Comparison of ENCODE assay signal across 7 mouse cellular contexts in the genomic region with DNA sequence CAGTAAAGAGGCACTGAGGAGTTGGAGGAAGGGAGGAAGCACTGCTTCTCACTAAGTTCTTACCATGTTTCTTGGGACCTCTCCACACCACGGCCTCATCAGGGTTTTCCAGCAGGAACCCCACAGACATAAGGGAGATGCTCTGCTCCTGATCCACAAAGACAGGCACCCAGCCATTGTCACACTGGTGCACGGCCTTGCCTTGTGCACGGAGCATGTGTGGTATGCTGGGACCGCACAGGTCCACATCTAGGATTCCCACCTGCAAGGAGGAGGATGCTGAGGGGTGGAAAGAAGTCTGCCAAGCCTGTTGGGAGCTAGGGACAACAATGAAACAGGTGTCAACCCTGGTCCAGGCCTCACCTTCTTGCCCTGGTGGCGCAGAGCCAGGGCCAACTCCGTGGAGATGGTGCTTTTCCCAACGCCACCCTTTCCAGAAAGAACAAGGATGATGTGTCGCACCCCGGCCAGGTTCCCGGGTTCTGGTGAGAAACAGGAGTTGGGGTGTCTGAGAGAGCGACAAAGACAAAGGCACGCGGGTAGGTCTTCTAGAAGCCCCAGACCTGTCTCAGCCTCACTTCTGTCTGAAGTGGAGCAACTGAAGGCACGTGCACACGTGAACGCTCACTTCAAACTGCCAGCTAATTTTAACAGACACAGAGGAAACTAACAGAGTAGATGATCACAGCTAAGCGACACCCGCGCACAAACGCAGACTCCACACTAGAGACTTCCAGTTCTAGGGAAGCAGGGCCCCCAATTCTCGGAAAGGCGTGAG. TPM values are rescaled to one million over a fixed set of nuclear protein-coding genes. Genes with fewer than 3 reads are reported as not detected.
DNase-seq lines count a peak whose midpoint lies in the region; ATAC-seq and TF ChIP-seq lines count a peak whose summit lies in the region.

No protein-coding gene starts in this region.

- WGBS in lung, embryonic 14.5 days = 21% methylated on average over 22 of the region's 22 CpGs
- 26% methylated on average over 22 of the region's 22 CpGs for WGBS in limb, embryonic 10.5 days
- WGBS in olfactory bulb, adult 2 months = 24% methylated on average over 22 of the region's 22 CpGs

- peaks cover 39% of the 10 kb centered on the region for H3K36me3 ChIP-seq in lung, embryonic 14.5 days (ENCODE audit: insufficient read depth)
- peaks cover 47% of the 10 kb centered on the region for H3K36me3 ChIP-seq in limb, embryonic 10.5 days

- peak overlapping the region; percentile 70 for H3K4me3 ChIP-seq in lung, embryonic 14.5 days (ENCODE audit: low read depth, low read length)
- H3K4me3 ChIP-seq in limb, embryonic 10.5 days = peak overlapping the region; percentile 89
- H3K4me3 ChIP-seq in olfactory bulb, adult 2 months (ENCODE audit: insufficient read depth, low read depth, low read length) = peak overlapping the region; percentile 69

- ATAC-seq in lung, embryonic 14.5 days (ENCODE audit: insufficient read depth) = no peak
- ATAC-seq in erythroid progenitor cell, adult 5-6 weeks (replicated peaks; ENCODE audit: low FRiP score, poor library complexity, severe bottlenecking) = peak; percentile 3; the same call in 1 of the 2 replicates
- no peak for ATAC-seq in granulocyte monocyte progenitor cell, adult 5-6 weeks (replicated peaks; ENCODE audit: poor library complexity, severe bottlenecking)

- H3K4me2 ChIP-seq in lung, embryonic 14.5 days = peak overlapping the region; percentile 87

- TF ChIP-seq CTCF in lung, embryonic 14.5 days (IDR thresholded peaks at IDR 0.05; ENCODE audit: low read depth) = no peak
- no peak for TF ChIP-seq CTCF in olfactory bulb, adult 2 months (IDR thresholded peaks at IDR 0.05; ENCODE audit: insufficient read depth, low read depth, low read length)

- no peaks in the 10 kb centered on the region for H3K9me3 ChIP-seq in lung, embryonic 14.5 days (ENCODE audit: low read depth, low read length)
- no peaks in the 10 kb centered on the region for H3K9me3 ChIP-seq in limb, embryonic 10.5 days (replicated peaks)

- no peak overlapping the region for H3K27ac ChIP-seq in lung, embryonic 14.5 days (ENCODE audit: low read depth)
- peak overlapping the region; percentile 47 for H3K27ac ChIP-seq in limb, embryonic 10.5 days
- H3K27ac ChIP-seq in olfactory bulb, adult 2 months (ENCODE audit: insufficient read depth, low read depth, low read length) = no peak overlapping the region

- no peaks in the 10 kb centered on the region for H3K27me3 ChIP-seq in lung, embryonic 14.5 days (ENCODE audit: insufficient read depth, low read length)
- no peaks in the 10 kb centered on the region for H3K27me3 ChIP-seq in limb, embryonic 10.5 days (ENCODE audit: low read depth, poor library complexity, severe bottlenecking)

- no peak for TF ChIP-seq POLR2A in olfactory bulb, adult 2 months (IDR thresholded peaks at IDR 0.05; ENCODE audit: insufficient read depth, low read depth, low read length)

- H3K4me1 ChIP-seq in lung, embryonic 14.5 days (ENCODE audit: insufficient read depth) = peaks cover 13% of the 10 kb centered on the region
- H3K4me1 ChIP-seq in limb, embryonic 10.5 days = peaks cover 24% of the 10 kb centered on the region
- H3K4me1 ChIP-seq in olfactory bulb, adult 2 months (ENCODE audit: control insufficient read depth, insufficient read depth, low read length) = peaks cover 19% of the 10 kb centered on the region

- no peak for DNase-seq in lung, embryonic 14.5 days
- DNase-seq in lung, postnatal 36 days = no peak
- DNase-seq in limb, embryonic 10.5 days (ENCODE audit: low spot score) = no peak
- DNase-seq in thymus, postnatal 36 days = no peak

- H3K9ac ChIP-seq in lung, embryonic 14.5 days = peak overlapping the region; percentile 69

RNA-seq across cellular contexts. Expression of gene Nubp2, which starts 0.6 kb away (rescaled TPM):
- polyA plus RNA-seq in lung, embryonic 14.5 days (2014; fragmentation: Nextera tagmentation; extraction: Ambion mirVana) = 53.0 and 56.5 TPM in 2 replicates
- 31.9 and 50.8 TPM in 2 replicates for total RNA-seq in erythroid progenitor cell, adult 5-6 weeks (2015; ENCODE audit: low replicate concordance)
- total RNA-seq in erythroid progenitor cell, adult 5-6 weeks (2017; ENCODE audit: low replicate concordance) = 35.0 and 44.1 TPM in 2 replicates
- 72.7 and 79.7 TPM in 2 replicates for polyA plus RNA-seq in limb, embryonic 10.5 days (2016; fragmentation: Nextera tagmentation; extraction: Ambion mirVana)
- not detected in 2 replicates for polyA plus RNA-seq in olfactory bulb, adult 2 months (2012; ENCODE audit: insufficient read depth, insufficient read length, low replicate concordance, missing spikeins)
- 103 and 108 TPM in 2 replicates for total RNA-seq in granulocyte monocyte progenitor cell, adult 5-6 weeks (2014; fragmentation: Nextera tagmentation)
- 42.8 and 48.2 TPM in 2 replicates for total RNA-seq in granulocyte monocyte progenitor cell, adult 5-6 weeks (2017)

RNA-seq across cellular contexts. Expression of gene Spsb3, which starts 0.9 kb away (rescaled TPM):
- polyA plus RNA-seq in lung, embryonic 14.5 days (2014; fragmentation: Nextera tagmentation; extraction: Ambion mirVana) = 34.8 and 37.2 TPM in 2 replicates
- 84.0 and 90.5 TPM in 2 replicates for total RNA-seq in erythroid progenitor cell, adult 5-6 weeks (2015; ENCODE audit: low replicate concordance)
- 47.5 and 65.7 TPM in 2 replicates for total RNA-seq in erythroid progenitor cell, adult 5-6 weeks (2017; ENCODE audit: low replicate concordance)
- polyA plus RNA-seq in limb, embryonic 10.5 days (2016; fragmentation: Nextera tagmentation; extraction: Ambion mirVana) = 48.0 and 50.8 TPM in 2 replicates
- polyA plus RNA-seq in olfactory bulb, adult 2 months (2012; ENCODE audit: insufficient read depth, insufficient read length, low replicate concordance, missing spikeins) = not detected in 2 replicates
- 15.7 and 29.3 TPM in 2 replicates for total RNA-seq in granulocyte monocyte progenitor cell, adult 5-6 weeks (2014; fragmentation: Nextera tagmentation)
- total RNA-seq in granulocyte monocyte progenitor cell, adult 5-6 weeks (2017) = 10.4 and 15.8 TPM in 2 replicates

RNA-seq across cellular contexts. Expression of gene Eme2, which starts 9.3 kb away (rescaled TPM):
- 21.2 and 23.3 TPM in 2 replicates for polyA plus RNA-seq in lung, embryonic 14.5 days (2014; fragmentation: Nextera tagmentation; extraction: Ambion mirVana)
- 6.3 and 14.4 TPM in 2 replicates for total RNA-seq in erythroid progenitor cell, adult 5-6 weeks (2015; ENCODE audit: low replicate concordance)
- total RNA-seq in erythroid progenitor cell, adult 5-6 weeks (2017; ENCODE audit: low replicate concordance) = 12.7 and 24.5 TPM in 2 replicates
- 22.1 and 30.6 TPM in 2 replicates for polyA plus RNA-seq in limb, embryonic 10.5 days (2016; fragmentation: Nextera tagmentation; extraction: Ambion mirVana)
- not detected in 2 replicates for polyA plus RNA-seq in olfactory bulb, adult 2 months (2012; ENCODE audit: insufficient read depth, insufficient read length, low replicate concordance, missing spikeins)
- total RNA-seq in granulocyte monocyte progenitor cell, adult 5-6 weeks (2014; fragmentation: Nextera tagmentation) = 8.9 and 15.1 TPM in 2 replicates
- total RNA-seq in granulocyte monocyte progenitor cell, adult 5-6 weeks (2017) = 12.5 and 14.9 TPM in 2 replicates

RNA-seq across cellular contexts. Expression of gene Mrps34, which starts 9.4 kb away (rescaled TPM):
- polyA plus RNA-seq in lung, embryonic 14.5 days (2014; fragmentation: Nextera tagmentation; extraction: Ambion mirVana) = 92.1 and 93.7 TPM in 2 replicates
- total RNA-seq in erythroid progenitor cell, adult 5-6 weeks (2015; ENCODE audit: low replicate concordance) = 8.3 and 9.6 TPM in 2 replicates
- total RNA-seq in erythroid progenitor cell, adult 5-6 weeks (2017; ENCODE audit: low replicate concordance) = 9.1 and 19.4 TPM in 2 replicates
- polyA plus RNA-seq in limb, embryonic 10.5 days (2016; fragmentation: Nextera tagmentation; extraction: Ambion mirVana) = 104 and 105 TPM in 2 replicates
- polyA plus RNA-seq in olfactory bulb, adult 2 months (2012; ENCODE audit: insufficient read depth, insufficient read length, low replicate concordance, missing spikeins) = not detected in 2 replicates
- 62.0 and 75.0 TPM in 2 replicates for total RNA-seq in granulocyte monocyte progenitor cell, adult 5-6 weeks (2014; fragmentation: Nextera tagmentation)
- 36.7 and 41.9 TPM in 2 replicates for total RNA-seq in granulocyte monocyte progenitor cell, adult 5-6 weeks (2017)

RNA-seq across cellular contexts. Expression of gene Nme3, which starts 10.8 kb away (rescaled TPM):
- polyA plus RNA-seq in lung, embryonic 14.5 days (2014; fragmentation: Nextera tagmentation; extraction: Ambion mirVana) = 65.1 and 77.1 TPM in 2 replicates
- 151 and 169 TPM in 2 replicates for total RNA-seq in erythroid progenitor cell, adult 5-6 weeks (2015; ENCODE audit: low replicate concordance)
- 95.5 and 101 TPM in 2 replicates for total RNA-seq in erythroid progenitor cell, adult 5-6 weeks (2017; ENCODE audit: low replicate concordance)
- 43.6 and 47.0 TPM in 2 replicates for polyA plus RNA-seq in limb, embryonic 10.5 days (2016; fragmentation: Nextera tagmentation; extraction: Ambion mirVana)
- polyA plus RNA-seq in olfactory bulb, adult 2 months (2012; ENCODE audit: insufficient read depth, insufficient read length, low replicate concordance, missing spikeins) = not detected in 2 replicates
- total RNA-seq in granulocyte monocyte progenitor cell, adult 5-6 weeks (2014; fragmentation: Nextera tagmentation) = 18.8 and 22.9 TPM in 2 replicates
- total RNA-seq in granulocyte monocyte progenitor cell, adult 5-6 weeks (2017) = 21.2 and 27.1 TPM in 2 replicates

Comparison
In these comparisons a context has a peak if more than half of its experiments do, and no peak if none do; other contexts are left out.
1. RNA of gene Nubp2, which starts 0.6 kb away (polyA plus RNA-seq): 72.7 to 79.7 TPM in limb, embryonic 10.5 days and 53.0 to 56.5 TPM in lung, embryonic 14.5 days; not detected in olfactory bulb, adult 2 months; every median in the first group is over 10 times any median in the second.
2. RNA of gene Spsb3, which starts 0.9 kb away (polyA plus RNA-seq): 48.0 to 50.8 TPM in limb, embryonic 10.5 days and 34.8 to 37.2 TPM in lung, embryonic 14.5 days; not detected in olfactory bulb, adult 2 months; every median in the first group is over 10 times any median in the second.
3. Peak in every context shown above with its lines, with median percentiles within 50 percentile points of each other: H3K4me3 ChIP-seq.